Mouse (Mus musculus): ENCODE measurements around the gene Ctnnd1. TPM values are rescaled to one million over a fixed set of nuclear protein-coding genes. Genes with fewer than 3 reads are reported as not detected.

The Ctnnd1 gene
- total RNA-seq, 2 experiments from 2014 or later = 65.1 to 70.2 TPM

- TF ChIP-seq CTCF (IDR thresholded peaks at IDR 0.05) = no peak
Observed at GRCm38 (mm10) chr2:84623428-84624119, 27.0 kb downstream of the Ctnnd1 start.

GRCm38 (mm10) chr2:84622668-84623067 is 27.9 kb downstream of the Ctnnd1 start:
- Histone ChIP-seq H3K27ac (no peak overlapping the region), H3K4me3 (no peak overlapping the region)
- DNase-seq (ENCODE audit: extremely low spot score in 1 of 2, low spot score in 2 of 2) = no peak
- TF ChIP-seq CTCF (IDR thresholded peaks at IDR 0.05) = no peak
- intact Hi-C loops (cut with DNase I) = no loop called here

More at GRCm38 (mm10) chr2:84623428-84624119, 27.0 kb downstream of the Ctnnd1 start:
- Histone ChIP-seq H3K27ac (no peak overlapping the region), H3K4me3 (no peak overlapping the region)
- no peak for DNase-seq (ENCODE audit: extremely low spot score in 1 of 2, low spot score in 2 of 2)
- intact Hi-C loops (cut with DNase I) = no loop called here

- Histone ChIP-seq H3K27ac (no peak overlapping the region; the same call in 1 of the 2 replicates), H3K4me3 (no peak overlapping the region)
- no peak for DNase-seq (ENCODE audit: extremely low spot score in 1 of 2, low spot score in 2 of 2)
- no peak for TF ChIP-seq CTCF (IDR thresholded peaks at IDR 0.05)
- intact Hi-C loops (cut with DNase I) = loop anchor here (2.0 kb wide), 1 partner anchor 41 kb away; no protein-coding TSS in a partner anchor
Observed at GRCm38 (mm10) chr2:84619646-84620340, 30.8 kb downstream of the Ctnnd1 start.

GRCm38 (mm10) chr2:84618914-84619313 is 31.7 kb downstream of the Ctnnd1 start:
- TF ChIP-seq CTCF (IDR thresholded peaks at IDR 0.05) = no peak
- DNase-seq (ENCODE audit: extremely low spot score in 1 of 2, low spot score in 2 of 2) = no peak

GRCm38 (mm10) chr2:84617637-84618515 is 32.7 kb downstream of the Ctnnd1 start:
- intact Hi-C loops (cut with DNase I) = loop anchor here (1.0 to 2.0 kb wide), 2 partner anchors 32 to 43 kb away; partner anchors contain the start of gene Ctnnd1
- Histone ChIP-seq H3K4me3 (no peak overlapping the region), H3K27ac (peak overlapping the region; percentile 25; the same call in 1 of the 2 replicates)
- DNase-seq (ENCODE audit: extremely low spot score in 1 of 2, low spot score in 2 of 2) = no peak
- TF ChIP-seq CTCF (IDR thresholded peaks at IDR 0.05) = peak; percentile 81

More at GRCm38 (mm10) chr2:84618914-84619313, 31.7 kb downstream of the Ctnnd1 start:
- intact Hi-C loops (cut with DNase I) = loop anchor here (1.0 to 2.0 kb wide), 2 partner anchors 31 to 42 kb away; partner anchors contain the start of gene Ctnnd1
- Histone ChIP-seq H3K27ac (peak overlapping the region; percentile 9; the same call in 1 of the 2 replicates), H3K4me3 (no peak overlapping the region)

GRCm38 (mm10) chr2:84612764-84613163 is 37.8 kb downstream of the Ctnnd1 start:
- no peak for DNase-seq (ENCODE audit: extremely low spot score in 1 of 2, low spot score in 2 of 2)
- no peak overlapping the region for H3K4me3 ChIP-seq
- TF ChIP-seq CTCF (IDR thresholded peaks at IDR 0.05) = no peak
- no peak overlapping the region for H3K27ac ChIP-seq
- intact Hi-C loops (cut with DNase I) = no loop called here

GRCm38 (mm10) chr2:84607842-84608241 is 42.7 kb downstream of the Ctnnd1 start:
- intact Hi-C loops (cut with DNase I) = no loop called here
- Histone ChIP-seq H3K4me3 (no peak overlapping the region), H3K27ac (no peak overlapping the region)
- no peak for TF ChIP-seq CTCF (IDR thresholded peaks at IDR 0.05)
- DNase-seq (ENCODE audit: extremely low spot score in 1 of 2, low spot score in 2 of 2) = no peak

GRCm38 (mm10) chr2:84600977-84601376 is 49.6 kb downstream of the Ctnnd1 start:
- no peak overlapping the region for H3K4me3 ChIP-seq
- H3K27ac ChIP-seq = no peak overlapping the region
- intact Hi-C loops (cut with DNase I) = loop anchor here (5.0 kb wide), 1 partner anchor 144 kb away; no protein-coding TSS in a partner anchor
- DNase-seq (ENCODE audit: extremely low spot score in 1 of 2, low spot score in 2 of 2) = no peak
- no peak for TF ChIP-seq CTCF (IDR thresholded peaks at IDR 0.05)

GRCm38 (mm10) chr2:84599270-84599888 is 51.2 kb downstream of the Ctnnd1 start:
- no peak for TF ChIP-seq CTCF (IDR thresholded peaks at IDR 0.05)
- DNase-seq (ENCODE audit: extremely low spot score in 1 of 2, low spot score in 2 of 2) = no peak

GRCm38 (mm10) chr2:84597123-84597522 is 53.4 kb downstream of the Ctnnd1 start:
- intact Hi-C loops (cut with DNase I) = no loop called here
- Histone ChIP-seq H3K4me3 (no peak overlapping the region), H3K27ac (peak overlapping the region; percentile 53; the same call in 1 of the 2 replicates)
- TF ChIP-seq CTCF (IDR thresholded peaks at IDR 0.05) = no peak
- DNase-seq (ENCODE audit: extremely low spot score in 1 of 2, low spot score in 2 of 2) = no peak

More at GRCm38 (mm10) chr2:84599270-84599888, 51.2 kb downstream of the Ctnnd1 start:
- Histone ChIP-seq H3K4me3 (no peak overlapping the region), H3K27ac (no peak overlapping the region)
- intact Hi-C loops (cut with DNase I) = no loop called here

GRCm38 (mm10) chr2:84592801-84593200 is 57.8 kb downstream of the Ctnnd1 start:
- TF ChIP-seq CTCF (IDR thresholded peaks at IDR 0.05) = no peak
- Histone ChIP-seq H3K4me3 (no peak overlapping the region), H3K27ac (no peak overlapping the region)
- intact Hi-C loops (cut with DNase I) = no loop called here
- no peak for DNase-seq (ENCODE audit: extremely low spot score in 1 of 2, low spot score in 2 of 2)

All from left cerebral cortex, adult 2 months (tissue).